Mouse (Mus musculus): ENCODE data around the gene Sirt4. TPM values are rescaled to one million over a fixed set of nuclear protein-coding genes. Genes with fewer than 3 reads are reported as not detected.

Gene Sirt4
- 13.8 and 29.0 TPM in 2 replicates for total RNA-seq (2014; rRNA removed; ENCODE audit: low replicate concordance)
- 14.5 and 15.4 TPM in 2 replicates for polyA plus RNA-seq (2015; fragmentation: Nextera tagmentation; extraction: Ambion mirVana)

DNA sequence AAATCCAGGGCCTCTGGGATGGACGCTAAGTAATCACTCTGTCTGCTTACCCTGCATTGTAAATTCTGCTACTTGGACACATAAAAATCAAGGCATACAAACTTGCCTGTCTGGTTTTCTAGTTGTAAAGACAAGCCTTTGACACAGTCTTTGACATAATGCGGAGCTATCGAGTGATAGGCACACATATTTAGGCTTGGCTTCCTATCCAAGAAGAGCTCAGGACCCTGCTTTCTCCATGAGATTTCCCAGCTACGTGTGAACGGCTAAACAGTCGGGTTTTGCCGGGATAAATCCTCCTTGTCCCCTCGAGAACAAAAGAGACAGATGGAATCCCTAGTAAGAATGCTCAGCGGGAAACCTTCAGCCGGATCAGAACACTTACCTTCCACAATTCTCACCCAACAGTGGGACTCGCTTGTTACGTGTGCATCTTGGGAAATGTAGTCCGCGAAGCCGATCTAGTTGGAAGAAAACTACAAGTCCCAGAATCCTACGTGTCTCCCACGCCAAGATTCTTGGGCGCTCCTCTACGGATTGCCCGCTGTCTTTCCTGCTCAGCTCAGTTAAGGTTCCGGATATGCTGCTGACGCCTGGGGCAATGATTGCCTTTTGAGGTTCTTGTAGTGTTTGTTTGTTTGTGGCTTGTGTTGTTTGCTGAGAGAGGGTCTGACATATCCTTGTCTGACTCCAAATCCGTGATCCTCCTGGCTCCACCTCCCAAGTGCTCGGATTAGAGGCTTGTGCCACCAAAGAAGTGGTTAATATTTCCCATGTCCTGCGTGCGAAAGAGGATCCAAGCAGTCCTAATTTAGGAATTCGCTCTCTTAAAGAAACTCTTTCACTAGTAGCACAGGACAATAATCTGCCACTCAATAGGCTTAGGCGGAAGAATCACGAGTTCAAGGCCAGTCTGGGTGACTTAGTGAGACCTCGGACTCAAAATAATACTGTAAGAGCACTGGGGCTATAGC, at the start of gene Sirt4:
Gene Sirt4 (minus strand): TSS at position 779 of the 974 bp plus-strand sequence.
- DNase-seq (ENCODE audit: low spot score) (peak; percentile 98), ATAC-seq (ENCODE audit: insufficient read depth, low read depth) (peak; percentile 87)
- Histone ChIP-seq H3K9me3 (replicated peaks; ENCODE audit: control insufficient read depth, low read length) (no peaks in the 10 kb centered on the region), H3K36me3 (replicated peaks; ENCODE audit: control insufficient read depth, insufficient read depth, low read length) (peaks cover 10% of the 10 kb centered on the region), H3K9ac (replicated peaks; ENCODE audit: low read depth, low read length) (peak within 1 kb of the TSS; percentile 62), H3K27ac (ENCODE audit: low read depth) (peak within 1 kb of the TSS; percentile 81), H3K4me3 (ENCODE audit: low read depth, low read length) (peak within 1 kb of the TSS; percentile 49), H3K27me3 (ENCODE audit: control insufficient read depth, insufficient read depth, low read length) (no peaks in the 10 kb centered on the region), H3K4me1 (ENCODE audit: control insufficient read depth, insufficient read depth) (peaks cover 7% of the 10 kb centered on the region; the same call in 1 of the 2 replicates), H3K4me2 (ENCODE audit: low read depth, low read length) (peak within 1 kb of the TSS; percentile 70)
- WGBS = 5% methylated on average over 30 of the region's 30 CpGs
- no peak for TF ChIP-seq CTCF (IDR thresholded peaks at IDR 0.05; ENCODE audit: low read depth)
- TF ChIP-seq EP300 (IDR thresholded peaks at IDR 0.05; ENCODE audit: low read depth) = no peak

DNA sequence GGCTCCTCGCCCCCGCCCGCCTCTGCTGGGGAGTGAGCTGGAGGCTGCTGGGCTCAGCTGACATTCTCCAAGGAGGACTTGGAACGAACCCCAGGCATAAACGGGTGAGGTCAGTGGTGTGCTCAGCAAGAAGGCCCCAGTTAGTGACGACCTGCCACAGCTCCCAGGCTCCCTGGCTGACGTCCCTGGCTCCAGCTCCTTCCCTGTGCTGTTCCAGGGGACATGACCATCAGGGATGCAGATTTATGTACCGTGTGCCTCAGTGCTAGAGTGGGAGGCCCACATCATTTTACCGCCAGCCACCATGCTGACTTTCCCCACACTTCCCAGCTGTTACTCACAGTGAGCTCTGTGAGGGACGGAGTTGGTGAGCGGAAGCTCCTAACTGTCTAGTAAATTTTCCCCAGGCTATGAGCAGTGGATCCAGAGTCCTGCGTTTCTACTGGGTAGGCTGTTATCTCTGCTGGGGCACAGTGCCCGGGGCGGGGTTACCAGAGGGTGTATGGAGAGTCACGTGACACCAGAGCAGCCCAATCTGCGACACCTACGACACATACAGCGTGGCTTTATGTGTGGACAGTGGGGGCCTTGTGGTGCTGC, 47.2 kb upstream of the Sirt4 start:
- Histone ChIP-seq H3K9me3 (replicated peaks; ENCODE audit: control insufficient read depth, low read length) (no peaks in the 10 kb centered on the region), H3K4me3 (ENCODE audit: low read depth, low read length) (0 out of 2 replicates have a peak overlapping the region, but pooled peaks have one; percentile 6), H3K27ac (ENCODE audit: low read depth) (peak overlapping the region; percentile 93), H3K9ac (replicated peaks; ENCODE audit: low read depth, low read length) (no peak overlapping the region; the same call in 1 of the 2 replicates), H3K36me3 (replicated peaks; ENCODE audit: control insufficient read depth, insufficient read depth, low read length) (no peaks in the 10 kb centered on the region), H3K4me2 (ENCODE audit: low read depth, low read length) (peak overlapping the region; percentile 44), H3K27me3 (ENCODE audit: control insufficient read depth, insufficient read depth, low read length) (no peaks in the 10 kb centered on the region), H3K4me1 (ENCODE audit: control insufficient read depth, insufficient read depth) (peaks cover 78% of the 10 kb centered on the region)
- ATAC-seq (ENCODE audit: insufficient read depth, low read depth) = peak; percentile 87
- peak; percentile 90 for DNase-seq (ENCODE audit: low spot score)
- WGBS = 12% methylated on average over 18 of the region's 18 CpGs
- TF ChIP-seq CTCF (IDR thresholded peaks at IDR 0.05; ENCODE audit: low read depth) (no peak), EP300 (IDR thresholded peaks at IDR 0.05; ENCODE audit: low read depth) (no peak)

- Histone ChIP-seq H3K9me3 (replicated peaks; ENCODE audit: control insufficient read depth, low read length) (no peaks in the 10 kb centered on the region), H3K27ac (ENCODE audit: low read depth) (peak overlapping the region; percentile 93), H3K4me1 (ENCODE audit: control insufficient read depth, insufficient read depth) (peaks cover 78% of the 10 kb centered on the region), H3K9ac (replicated peaks; ENCODE audit: low read depth, low read length) (peak overlapping the region; percentile 15; the same call in 1 of the 2 replicates), H3K27me3 (ENCODE audit: control insufficient read depth, insufficient read depth, low read length) (no peaks in the 10 kb centered on the region), H3K4me3 (ENCODE audit: low read depth, low read length) (no peak overlapping the region), H3K4me2 (ENCODE audit: low read depth, low read length) (peak overlapping the region; percentile 21; the same call in 1 of the 2 replicates), H3K36me3 (replicated peaks; ENCODE audit: control insufficient read depth, insufficient read depth, low read length) (no peaks in the 10 kb centered on the region)
- DNase-seq (ENCODE audit: low spot score) (no peak), ATAC-seq (ENCODE audit: insufficient read depth, low read depth) (no peak)
- no peak for TF ChIP-seq CTCF (IDR thresholded peaks at IDR 0.05; ENCODE audit: low read depth)
- no peak for TF ChIP-seq EP300 (IDR thresholded peaks at IDR 0.05; ENCODE audit: low read depth)
- 52% methylated on average over 8 of the region's 8 CpGs for WGBS
These were observed 45.9 kb upstream of the Sirt4 start for GRCm38 (mm10) chr5:115530447-115530809.

DNA sequence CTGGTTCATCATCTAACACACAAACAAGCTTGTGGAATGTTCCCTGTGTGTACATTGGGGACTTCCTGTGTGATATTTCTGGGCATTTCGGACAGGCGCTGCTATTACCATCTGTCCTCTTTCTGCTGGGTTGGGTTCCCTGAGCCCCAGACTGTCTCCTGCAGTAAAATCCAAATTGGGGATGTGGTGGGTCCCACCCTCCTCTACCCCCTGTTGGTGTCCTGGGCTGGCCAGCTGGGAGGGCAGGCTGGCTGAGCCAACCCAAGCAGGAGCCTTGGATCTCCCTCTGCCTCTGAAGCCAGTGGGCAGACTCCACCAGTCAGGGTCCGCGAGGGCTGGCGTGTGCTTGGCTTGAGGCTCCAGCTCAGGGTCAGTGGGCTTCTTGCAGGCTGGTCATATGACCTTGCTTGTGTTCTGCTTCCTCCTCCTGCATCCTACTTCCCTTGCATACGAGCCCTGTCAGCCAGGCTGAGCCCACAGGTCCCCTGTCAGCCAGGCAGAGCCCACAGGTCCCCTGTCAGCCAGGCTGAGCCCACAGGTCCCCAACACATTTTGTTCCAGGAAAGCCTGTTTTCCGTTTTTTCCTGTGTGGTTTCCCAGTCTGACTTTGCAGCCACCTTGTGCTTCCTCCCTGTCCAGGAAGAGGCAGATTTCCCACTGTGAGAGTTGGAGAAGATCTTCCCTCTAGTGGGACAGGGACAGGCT, 45.4 kb upstream of the Sirt4 start:
- Histone ChIP-seq H3K27me3 (ENCODE audit: control insufficient read depth, insufficient read depth, low read length) (no peaks in the 10 kb centered on the region), H3K4me1 (ENCODE audit: control insufficient read depth, insufficient read depth) (peaks cover 76% of the 10 kb centered on the region), H3K27ac (ENCODE audit: low read depth) (peak overlapping the region; percentile 93), H3K9me3 (replicated peaks; ENCODE audit: control insufficient read depth, low read length) (no peaks in the 10 kb centered on the region), H3K4me3 (ENCODE audit: low read depth, low read length) (no peak overlapping the region), H3K36me3 (replicated peaks; ENCODE audit: control insufficient read depth, insufficient read depth, low read length) (no peaks in the 10 kb centered on the region), H3K4me2 (ENCODE audit: low read depth, low read length) (peak overlapping the region; percentile 21; the same call in 1 of the 2 replicates), H3K9ac (replicated peaks; ENCODE audit: low read depth, low read length) (peak overlapping the region; percentile 15; the same call in 1 of the 2 replicates)
- ATAC-seq (ENCODE audit: insufficient read depth, low read depth) (no peak), DNase-seq (ENCODE audit: low spot score) (no peak)
- TF ChIP-seq EP300 (IDR thresholded peaks at IDR 0.05; ENCODE audit: low read depth) (no peak), CTCF (IDR thresholded peaks at IDR 0.05; ENCODE audit: low read depth) (no peak)
- 32% methylated on average over 7 of the region's 7 CpGs for WGBS

GRCm38 (mm10) chr5:115529364-115529741, 44.8 kb upstream of the Sirt4 start:
- TF ChIP-seq CTCF (IDR thresholded peaks at IDR 0.05; ENCODE audit: low read depth) (no peak), EP300 (IDR thresholded peaks at IDR 0.05; ENCODE audit: low read depth) (no peak)
- 23% methylated on average over 8 of the region's 8 CpGs for WGBS
- Histone ChIP-seq H3K36me3 (replicated peaks; ENCODE audit: control insufficient read depth, insufficient read depth, low read length) (no peaks in the 10 kb centered on the region), H3K27me3 (ENCODE audit: control insufficient read depth, insufficient read depth, low read length) (no peaks in the 10 kb centered on the region), H3K27ac (ENCODE audit: low read depth) (peak overlapping the region; percentile 93), H3K9ac (replicated peaks; ENCODE audit: low read depth, low read length) (0 out of 2 replicates have a peak overlapping the region, but pooled peaks have one; percentile 20), H3K4me1 (ENCODE audit: control insufficient read depth, insufficient read depth) (peaks cover 76% of the 10 kb centered on the region), H3K4me2 (ENCODE audit: low read depth, low read length) (no peak overlapping the region), H3K4me3 (ENCODE audit: low read depth, low read length) (no peak overlapping the region), H3K9me3 (replicated peaks; ENCODE audit: control insufficient read depth, low read length) (no peaks in the 10 kb centered on the region)
- DNase-seq (ENCODE audit: low spot score) (no peak), ATAC-seq (ENCODE audit: insufficient read depth, low read depth) (no peak)
